14 mouse cellular contexts compared by ENCODE assay signal in the genomic region with DNA sequence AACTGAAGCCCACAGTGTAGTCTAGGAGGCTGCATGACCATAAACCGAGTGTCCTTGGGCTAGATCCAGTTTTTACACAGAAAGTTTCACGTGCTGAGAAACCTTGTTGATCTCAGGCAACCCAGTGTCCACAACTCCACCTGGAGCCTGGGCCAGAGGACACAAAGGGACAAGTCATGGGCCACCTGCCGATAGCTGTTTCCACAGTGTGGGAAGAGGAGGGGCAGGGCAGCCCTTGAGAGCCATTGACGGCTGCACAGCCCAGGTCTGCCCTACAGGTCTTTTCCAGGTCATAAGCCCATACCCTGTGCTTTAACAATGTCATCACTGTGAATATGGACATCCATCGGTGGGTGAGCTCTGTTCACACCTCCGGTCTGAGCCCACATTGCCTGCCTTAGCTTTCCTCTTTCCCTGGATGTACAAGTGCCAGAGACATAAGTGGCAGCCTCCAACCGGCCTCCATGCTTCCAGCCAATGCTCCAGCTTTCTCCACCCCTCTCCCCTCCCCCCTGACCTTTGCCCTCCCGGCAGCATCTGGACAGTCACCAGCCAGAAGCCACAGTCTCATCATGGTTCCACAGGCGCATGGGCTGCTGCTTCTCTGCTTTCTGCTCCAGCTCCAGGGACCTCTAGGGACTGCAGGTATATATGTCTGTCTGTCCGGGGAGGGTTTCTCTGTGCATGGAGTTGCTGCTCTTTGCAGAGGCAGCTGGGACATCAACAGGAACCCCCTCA. TPM values are rescaled to one million over a fixed set of nuclear protein-coding genes. Genes with fewer than 3 reads are reported as not detected.
DNase-seq lines count a peak whose midpoint lies in the region; ATAC-seq and TF ChIP-seq lines count a peak whose summit lies in the region.
"Had no signal": no experiment of that assay in that cellular context is flagged by ENCODE, and none has a peak within 500 bp of the region (broad histone marks: within the 10 kb centered on the region; RNA-seq: fewer than 3 reads in every experiment).

A gene (plus strand): TSS at position 548 of the 738 bp plus-strand sequence.

- no peak within 1 kb of the TSS for H3K27ac ChIP-seq in forebrain, postnatal 0 days (ENCODE audit: low read depth, low read length)
- H3K27ac ChIP-seq in forebrain, embryonic 11.5 days (ENCODE audit: low read depth, low read length), result no peak within 1 kb of the TSS
- no peak within 1 kb of the TSS for H3K27ac ChIP-seq in lung, postnatal 0 days (ENCODE audit: low read length)
- H3K27ac ChIP-seq in forebrain, embryonic 16.5 days (ENCODE audit: low read length), result no peak within 1 kb of the TSS
- no peak within 1 kb of the TSS for H3K27ac ChIP-seq in left cerebral cortex, adult 2 months
- H3K27ac ChIP-seq: heart, adult 2 months; midbrain, embryonic 13.5 days had no signal

- peaks cover 3% of the 10 kb centered on the region for H3K36me3 ChIP-seq in forebrain, postnatal 0 days (ENCODE audit: insufficient read depth)
- H3K36me3 ChIP-seq in forebrain, embryonic 11.5 days (ENCODE audit: control insufficient read depth, insufficient read depth, low read length), result no peaks in the 10 kb centered on the region
- no peaks in the 10 kb centered on the region for H3K36me3 ChIP-seq in lung, postnatal 0 days (ENCODE audit: insufficient read depth, low read length)
- H3K36me3 ChIP-seq in forebrain, embryonic 16.5 days (ENCODE audit: control insufficient read depth, insufficient read depth), result peaks cover 1% of the 10 kb centered on the region; the same call in 1 of the 2 replicates

- intact Hi-C loops in gastrocnemius, postnatal 36 days (cut with DNase I), result no loop called here
- intact Hi-C loops in left cerebral cortex, adult 2 months (cut with DNase I), result no loop called here

- no peak within 1 kb of the TSS for H3K4me3 ChIP-seq in forebrain, postnatal 0 days (ENCODE audit: low read depth, low read length)
- no peak within 1 kb of the TSS for H3K4me3 ChIP-seq in forebrain, embryonic 11.5 days (ENCODE audit: low read depth, low read length)
- H3K4me3 ChIP-seq in lung, postnatal 0 days (ENCODE audit: low read depth, low read length), result no peak within 1 kb of the TSS
- no peak within 1 kb of the TSS for H3K4me3 ChIP-seq in forebrain, embryonic 16.5 days (replicated peaks; ENCODE audit: low read length)
- H3K4me3 ChIP-seq in left cerebral cortex, adult 2 months, result no peak within 1 kb of the TSS
- H3K4me3 ChIP-seq: heart, adult 2 months; midbrain, embryonic 13.5 days had no signal

- H3K9me3 ChIP-seq in forebrain, postnatal 0 days (ENCODE audit: low read length), result no peaks in the 10 kb centered on the region
- H3K9me3 ChIP-seq in forebrain, embryonic 11.5 days (ENCODE audit: control insufficient read depth, low read length), result no peaks in the 10 kb centered on the region
- no peaks in the 10 kb centered on the region for H3K9me3 ChIP-seq in lung, postnatal 0 days (ENCODE audit: low read length)
- H3K9me3 ChIP-seq in forebrain, embryonic 16.5 days (ENCODE audit: control insufficient read depth, low read length), result no peaks in the 10 kb centered on the region
- H3K9me3 ChIP-seq: midbrain, embryonic 13.5 days had no signal

- H3K27me3 ChIP-seq in forebrain, postnatal 0 days (ENCODE audit: insufficient read depth, low read length), result no peaks in the 10 kb centered on the region
- no peaks in the 10 kb centered on the region for H3K27me3 ChIP-seq in forebrain, embryonic 11.5 days (ENCODE audit: control insufficient read depth, insufficient read depth, low read length)
- no peaks in the 10 kb centered on the region for H3K27me3 ChIP-seq in lung, postnatal 0 days (replicated peaks; ENCODE audit: insufficient read depth, low read length)
- H3K27me3 ChIP-seq in forebrain, embryonic 16.5 days (replicated peaks; ENCODE audit: control insufficient read depth, insufficient read depth, low read length), result no peaks in the 10 kb centered on the region
- H3K27me3 ChIP-seq: midbrain, embryonic 13.5 days had no signal

- H3K9ac ChIP-seq in forebrain, postnatal 0 days, result no peak within 1 kb of the TSS
- H3K9ac ChIP-seq in forebrain, embryonic 11.5 days (ENCODE audit: low read length), result no peak within 1 kb of the TSS
- no peak within 1 kb of the TSS for H3K9ac ChIP-seq in lung, postnatal 0 days (replicated peaks; ENCODE audit: low read depth)
- H3K9ac ChIP-seq in forebrain, embryonic 16.5 days (replicated peaks; ENCODE audit: low read depth, low read length), result no peak within 1 kb of the TSS
- H3K9ac ChIP-seq: midbrain, embryonic 13.5 days had no signal

- TF ChIP-seq EP300 in lung, postnatal 0 days (IDR thresholded peaks at IDR 0.05), result no peak

- WGBS in forebrain, postnatal 0 days, result 71% methylated on average over 10 of the region's 10 CpGs
- 72% methylated on average over 10 of the region's 10 CpGs for WGBS in forebrain, embryonic 11.5 days
- 47% methylated on average over 10 of the region's 10 CpGs for WGBS in lung, postnatal 0 days
- WGBS in forebrain, embryonic 16.5 days, result 73% methylated on average over 10 of the region's 10 CpGs

- no peak within 1 kb of the TSS for H3K4me2 ChIP-seq in forebrain, postnatal 0 days (ENCODE audit: low read depth)
- no peak within 1 kb of the TSS for H3K4me2 ChIP-seq in forebrain, embryonic 11.5 days (ENCODE audit: low read depth, low read length, severe bottlenecking)
- H3K4me2 ChIP-seq in lung, postnatal 0 days (replicated peaks; ENCODE audit: low read depth, low read length), result no peak within 1 kb of the TSS
- no peak within 1 kb of the TSS for H3K4me2 ChIP-seq in forebrain, embryonic 16.5 days (ENCODE audit: low read length)
- H3K4me2 ChIP-seq: midbrain, embryonic 13.5 days had no signal

- no peak for TF ChIP-seq CTCF in forebrain, postnatal 0 days (IDR thresholded peaks at IDR 0.05; ENCODE audit: low read depth)
- no peak for TF ChIP-seq CTCF in lung, postnatal 0 days (IDR thresholded peaks at IDR 0.05)
- no peak for TF ChIP-seq CTCF in left cerebral cortex, adult 2 months (IDR thresholded peaks at IDR 0.05)

- no peak for DNase-seq in forebrain, postnatal 0 days
- no peak for DNase-seq in forebrain, embryonic 11.5 days (ENCODE audit: low spot score)
- peak; percentile 43 for DNase-seq in embryo, embryonic 10 days (ENCODE audit: low spot score)
- DNase-seq in kidney, postnatal 4 days, result peak; percentile 51 to 60
- DNase-seq in lung, postnatal 0 days (ENCODE audit: low spot score), result no peak
- DNase-seq in gastrocnemius, postnatal 36 days, result no peak
- DNase-seq in left cerebral cortex, adult 2 months (ENCODE audit: extremely low spot score in 1 of 2, low spot score in 2 of 2), result no peak
- DNase-seq: cerebellum, adult 11-12 months; heart, adult 2 months had no signal

- ATAC-seq in forebrain, postnatal 0 days, result 0 out of 2 replicates have a peak, but pooled peaks have one; percentile 18
- no peak for ATAC-seq in forebrain, embryonic 11.5 days (replicated peaks; ENCODE audit: low FRiP score)
- ATAC-seq in lung, postnatal 0 days, result peak; percentile 40
- no peak for ATAC-seq in forebrain, embryonic 16.5 days
- ATAC-seq: midbrain, embryonic 13.5 days had no signal

- no peaks in the 10 kb centered on the region for H3K4me1 ChIP-seq in forebrain, postnatal 0 days (ENCODE audit: insufficient read depth)
- no peaks in the 10 kb centered on the region for H3K4me1 ChIP-seq in forebrain, embryonic 11.5 days (replicated peaks; ENCODE audit: control insufficient read depth, insufficient read depth, low read length)
- H3K4me1 ChIP-seq in lung, postnatal 0 days (ENCODE audit: insufficient read depth, low read depth, low read length), result no peaks in the 10 kb centered on the region; the same call in 1 of the 2 replicates
- H3K4me1 ChIP-seq in forebrain, embryonic 16.5 days (replicated peaks; ENCODE audit: control insufficient read depth, insufficient read depth, low read length), result no peaks in the 10 kb centered on the region
- H3K4me1 ChIP-seq: midbrain, embryonic 13.5 days had no signal

RNA-seq across cellular contexts. Expression of the gene that starts here (rescaled TPM):
- 0.08 and 0.33 TPM in 2 replicates for total RNA-seq in forebrain, postnatal 0 days (2014; rRNA removed)
- 0.08 and 0.15 TPM in 2 replicates for polyA plus RNA-seq in forebrain, postnatal 0 days (2015; fragmentation: Nextera tagmentation; extraction: Ambion mirVana)
- polyA plus RNA-seq in forebrain, embryonic 11.5 days (2014; fragmentation: Nextera tagmentation; extraction: Ambion mirVana), result not detected in 2 replicates
- polyA plus RNA-seq in lung, postnatal 0 days (2015; fragmentation: Nextera tagmentation; extraction: Ambion mirVana), result 5.0 and 5.2 TPM in 2 replicates
- not detected for total RNA-seq in gastrocnemius, postnatal 36 days (2021)
- polyA plus RNA-seq in forebrain, embryonic 16.5 days (2015; fragmentation: Nextera tagmentation; extraction: Ambion mirVana), result not detected in 2 replicates
- under 1 TPM in 1 of 2 experiments, not detected in 1; 0.49 TPM for total RNA-seq in left cerebral cortex, adult 2 months (2021)
- total RNA-seq: left cerebral cortex, postnatal 25 days had no signal
- polyA plus RNA-seq: C2C12; embryonic facial prominence, embryonic 14.5 days; midbrain, embryonic 13.5 days had no signal

Comparison
In these comparisons a context has a peak if more than half of its experiments do, and no peak if none do; other contexts are left out.
1. Peak in ATAC-seq in forebrain, postnatal 0 days; RNA of the gene not detected or under 1 TPM.
2. DNase-seq: peak in embryo, embryonic 10 days (single experiment) and kidney, postnatal 4 days (2 of 2); none in forebrain, postnatal 0 days (single experiment), forebrain, embryonic 11.5 days (single experiment), lung, postnatal 0 days (single experiment), gastrocnemius, postnatal 36 days (0 of 2) and left cerebral cortex, adult 2 months (0 of 2).